Mouse (Mus musculus) left cerebral cortex, adult 11 months (tissue): ENCODE results near the gene Gm20388.

Source experiments
- DNase-seq: peaks from one replicate; pipeline ENCODE4 v3.0.0; 2022; ENCODE audit warnings: low spot score

The Gm20388 gene

DNA sequence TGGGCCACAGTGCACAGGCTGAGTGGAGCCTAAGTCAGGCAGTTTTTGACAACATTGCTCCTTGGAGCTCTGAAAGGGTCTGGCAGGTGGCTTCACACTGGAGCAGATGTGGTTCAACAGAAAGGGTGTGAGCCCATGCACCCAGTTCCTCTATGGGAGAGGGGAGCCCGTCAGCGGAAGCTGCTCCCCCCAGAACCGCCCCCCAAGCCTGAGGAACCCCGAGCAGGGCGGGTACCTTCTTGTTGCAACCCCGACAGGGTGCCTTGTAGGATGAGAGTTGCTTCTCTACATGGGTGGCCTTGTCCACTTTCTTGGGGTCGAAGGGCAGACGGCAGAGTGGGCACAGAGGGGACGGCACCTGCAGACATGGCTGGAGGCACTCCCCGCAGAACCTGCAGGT, 2559.3 kb downstream of the Gm20388 start:
- no peak for DNase-seq

DNA sequence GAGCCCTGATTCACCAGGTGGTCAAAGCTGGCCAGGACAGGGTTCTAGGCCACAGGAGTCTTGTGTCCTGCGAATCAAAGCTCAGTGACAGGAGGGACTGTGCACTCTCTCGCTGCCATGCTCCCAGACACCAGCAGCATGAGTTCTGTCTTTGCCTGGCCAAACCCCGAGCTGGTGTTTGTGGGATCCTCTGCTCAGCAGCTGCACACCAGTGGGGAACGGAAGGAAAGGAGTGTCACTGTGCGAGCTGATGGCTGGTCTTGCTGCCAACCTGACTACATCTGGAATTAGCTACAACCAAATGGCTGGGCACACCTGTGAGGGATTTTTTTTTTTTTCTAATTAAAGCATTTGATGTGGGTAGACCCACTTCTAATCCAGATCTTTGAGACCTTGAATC, 2560.1 kb downstream of the Gm20388 start:
- DNase-seq: no peak

- DNase-seq: no peak
Measured at GRCm38 (mm10) chr8:122473911-122474421, 2563.3 kb downstream of the Gm20388 start.

DNA sequence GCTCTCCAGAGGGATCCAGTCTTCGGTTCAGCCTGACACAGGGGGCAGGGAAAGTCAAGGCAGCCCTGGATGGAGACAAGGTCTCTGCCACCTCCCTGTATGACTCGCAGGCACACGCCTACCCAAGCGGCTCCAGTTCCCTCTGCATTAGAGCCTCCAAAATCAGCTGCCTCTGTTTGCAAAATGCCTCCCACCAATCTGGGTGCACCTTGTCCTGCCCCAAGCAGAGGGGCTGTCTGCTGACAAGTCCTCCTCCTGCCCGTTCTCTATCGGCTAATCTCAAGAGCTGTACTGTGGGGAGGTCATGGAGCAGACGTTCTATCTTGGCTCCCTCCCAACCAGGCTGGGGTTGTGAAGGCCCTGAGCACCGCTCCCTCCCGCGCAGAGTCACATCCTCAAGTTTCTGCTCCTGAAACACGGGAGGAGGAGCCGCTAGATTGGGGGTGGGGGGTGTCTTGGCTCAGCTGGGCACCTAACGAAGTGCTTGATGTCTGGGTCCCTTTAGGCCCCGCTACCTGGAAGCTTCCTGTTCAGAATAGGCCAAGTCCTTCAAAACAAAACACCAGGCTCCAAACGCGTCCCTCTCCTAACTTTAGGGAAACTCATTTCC, 2564.4 kb downstream of the Gm20388 start:
- DNase-seq: no peak

GRCm38 (mm10) chr8:122475580-122476320, 2565.1 kb downstream of the Gm20388 start, which contains the start of the genes Rnf166 and Ctu2:
Rnf166 (minus strand) TSS chr8:122476064.
Ctu2 (plus strand) TSS chr8:122476143.
- DNase-seq: peak; percentile 85

DNA sequence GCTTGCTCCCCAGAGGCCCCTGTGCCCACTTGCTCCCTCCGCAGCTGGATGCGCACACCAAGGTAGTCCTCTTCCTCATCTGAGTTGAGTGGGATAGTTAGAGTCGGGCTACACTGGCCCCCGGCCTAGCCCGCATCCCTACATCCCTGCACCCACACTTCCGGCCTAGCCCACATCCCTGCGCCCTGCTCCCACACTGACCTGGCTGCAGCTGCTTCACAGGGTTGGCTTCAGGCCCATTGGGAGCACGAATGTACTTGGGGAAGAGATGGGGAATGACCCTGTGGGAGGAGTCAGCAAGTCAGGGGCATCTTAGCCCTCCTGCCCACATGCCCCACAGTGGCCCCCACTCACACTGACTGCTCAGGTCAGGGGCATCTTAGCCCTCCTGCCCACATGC, 2571.8 kb downstream of the Gm20388 start:
- no peak for DNase-seq

DNA sequence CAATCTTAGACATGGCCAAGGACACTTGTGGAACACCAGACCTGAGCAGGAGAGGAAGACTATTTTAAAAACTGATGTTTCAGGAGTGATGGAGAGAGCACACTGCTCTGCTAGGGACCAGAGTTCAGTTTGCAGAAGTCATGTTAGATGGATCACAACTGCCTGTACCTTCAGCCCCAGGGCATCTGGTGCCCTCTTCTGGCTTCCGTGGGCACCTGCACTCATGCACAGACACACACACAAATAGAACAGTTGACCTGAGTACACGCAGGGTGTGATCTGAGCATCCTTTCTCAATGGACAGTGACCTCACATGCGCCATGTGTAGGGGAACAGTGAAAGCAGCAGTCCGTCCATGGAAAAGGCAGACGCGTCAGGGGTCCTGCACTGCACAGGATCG, 2573.2 kb downstream of the Gm20388 start:
- DNase-seq: no peak

DNA sequence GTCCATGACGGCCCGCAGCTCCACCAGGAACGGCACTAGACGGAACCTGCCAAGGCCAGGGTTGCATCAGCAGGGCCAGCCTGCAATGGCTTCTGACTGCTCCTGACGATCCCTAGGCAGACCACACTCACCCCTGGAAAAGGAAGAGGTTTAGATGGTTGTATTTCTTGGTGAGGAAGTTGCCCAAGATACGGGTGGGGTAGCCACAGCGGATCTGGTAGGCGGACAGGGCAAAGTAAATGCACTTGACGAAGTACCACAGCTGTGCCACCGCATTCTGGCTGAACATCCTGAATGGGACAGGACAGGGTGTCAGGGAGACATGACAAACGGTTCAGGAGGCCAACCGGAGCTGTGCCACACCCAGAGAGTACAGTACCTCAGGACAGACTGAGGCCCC, 2574.2 kb downstream of the Gm20388 start:
- DNase-seq: no peak

DNA sequence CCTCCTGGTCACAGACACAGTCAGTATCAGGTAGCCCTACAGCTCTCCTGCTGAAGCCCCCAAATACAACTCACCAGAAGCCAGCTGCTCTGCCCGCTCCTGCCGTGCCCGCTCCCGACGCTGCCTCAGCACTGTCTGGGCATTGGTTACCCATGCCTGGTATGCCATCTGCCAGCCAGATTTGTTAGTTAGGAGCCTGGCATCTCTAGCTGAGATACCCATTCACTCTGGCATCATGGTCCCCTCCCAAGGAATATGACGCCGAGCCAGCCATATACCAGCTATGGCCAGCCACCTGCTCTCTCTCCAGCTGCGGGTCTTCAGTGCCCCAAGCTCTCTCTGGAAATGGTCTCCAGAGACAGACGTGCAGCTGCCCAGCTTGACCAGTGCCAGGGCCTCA, 2577.7 kb downstream of the Gm20388 start:
- no peak for DNase-seq

DNA sequence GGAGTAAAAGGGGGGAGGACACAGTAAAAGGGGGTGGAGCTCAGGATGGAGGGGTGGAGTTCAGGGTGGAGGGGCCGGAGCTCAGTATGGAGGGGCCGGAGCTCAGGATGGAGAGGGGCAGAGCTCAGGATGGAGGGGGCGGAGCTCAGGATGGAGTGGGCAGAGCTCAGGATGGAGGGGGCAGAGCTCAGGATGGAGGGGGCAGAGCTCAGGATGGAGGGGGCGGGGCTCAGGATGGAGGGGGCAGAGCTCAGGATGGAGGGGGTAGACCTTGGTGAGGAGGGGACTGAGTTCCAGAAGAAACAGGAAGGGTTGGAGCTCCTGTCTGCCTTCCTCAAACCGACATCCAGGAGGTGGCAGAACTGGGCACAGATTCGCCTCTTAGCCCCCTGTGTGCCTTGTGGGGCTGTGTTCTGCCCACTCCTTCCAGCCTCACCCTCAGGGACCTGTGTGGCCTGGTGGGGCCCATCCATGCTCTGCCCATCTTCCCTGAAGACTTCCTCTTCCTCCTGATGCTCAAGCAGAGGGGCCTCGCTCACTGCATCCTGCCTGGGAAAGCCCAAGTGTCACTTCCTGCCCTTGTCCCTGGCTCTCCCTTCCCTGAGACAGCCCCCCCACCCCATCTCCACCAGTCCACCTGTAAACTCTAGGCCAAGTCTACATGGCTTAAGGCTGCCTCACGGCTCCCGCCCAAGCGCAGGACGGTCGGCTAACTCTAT, 2586.5 kb downstream of the Gm20388 start:
- no peak for DNase-seq

GRCm38 (mm10) chr8:122497912-122498311, 2587.3 kb downstream of the Gm20388 start:
- no peak for DNase-seq

- peak; percentile 48 for DNase-seq
Measured at GRCm38 (mm10) chr8:122500856-122501255, 2590.2 kb downstream of the Gm20388 start.

GRCm38 (mm10) chr8:122511552-122511951, 2600.9 kb downstream of the Gm20388 start:
- no peak for DNase-seq

DNA sequence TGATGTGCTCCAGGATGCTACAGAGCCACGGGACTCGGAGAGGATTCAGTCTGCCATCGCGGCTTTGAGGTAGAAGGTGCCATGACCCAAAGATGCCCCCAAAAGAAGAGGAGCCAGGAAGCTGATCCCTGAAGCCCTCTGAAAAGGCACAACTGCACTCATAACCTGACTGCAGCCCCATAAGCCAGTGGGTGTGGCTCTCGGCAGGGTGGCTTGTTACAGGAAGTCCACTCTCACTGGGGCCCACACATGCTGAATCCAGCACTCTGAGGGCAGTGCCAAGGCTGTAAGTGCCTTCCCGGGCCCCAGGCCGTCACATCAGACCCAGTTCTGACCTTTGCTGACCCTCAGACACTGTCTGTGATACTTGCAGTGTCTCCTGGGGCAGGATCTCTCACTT, 2601.8 kb downstream of the Gm20388 start:
- no peak for DNase-seq

DNA sequence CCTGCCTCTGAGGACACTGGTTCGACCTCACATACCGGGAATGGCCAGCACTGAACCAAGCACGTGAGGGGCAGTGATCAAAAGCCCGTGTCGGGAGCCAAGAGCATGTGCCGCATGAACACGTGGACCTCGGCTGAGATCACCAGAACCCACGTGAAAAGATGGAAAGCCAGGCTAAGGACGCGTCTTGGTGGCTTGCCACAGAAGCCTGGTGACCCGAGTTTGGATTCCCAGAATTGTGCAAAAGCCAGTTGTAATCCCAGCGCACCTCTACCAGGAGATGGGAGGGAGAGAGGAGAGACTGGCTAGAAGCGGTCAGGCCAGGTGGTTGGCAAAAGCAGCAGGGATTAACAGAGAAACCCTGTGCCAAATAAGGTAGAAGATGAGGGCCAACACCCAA, 2605.1 kb downstream of the Gm20388 start:
- DNase-seq: no peak

DNA sequence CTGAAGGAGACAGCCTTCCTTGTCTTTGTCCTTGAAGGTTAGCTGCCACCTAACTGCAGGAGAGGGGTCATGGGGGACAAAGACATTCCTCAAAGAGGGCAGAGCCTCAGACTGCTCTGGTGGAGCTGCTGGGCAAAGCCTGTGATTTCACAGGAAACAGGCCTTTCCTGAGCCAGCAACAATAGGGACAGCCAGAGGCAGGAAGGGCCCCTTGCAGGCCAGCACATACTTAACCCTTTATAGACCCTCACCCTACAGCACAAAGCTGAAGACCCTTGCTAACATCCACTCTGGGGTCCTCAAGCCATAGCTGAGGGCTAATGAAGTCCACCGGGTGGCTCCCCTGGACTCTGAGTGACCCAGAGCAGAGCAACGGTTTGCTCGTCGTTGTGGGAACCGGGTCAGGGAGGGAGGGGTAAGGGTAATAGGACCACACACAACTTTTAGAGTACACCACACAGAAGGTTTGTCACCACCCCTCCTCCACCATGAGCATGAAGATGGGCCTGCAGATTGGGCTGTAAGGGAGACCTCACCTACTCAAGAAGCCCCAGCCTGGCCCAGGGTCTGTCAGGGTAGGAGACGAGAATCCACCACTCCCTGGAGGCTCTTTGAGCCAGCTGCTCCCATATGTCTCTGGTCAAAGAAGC, 2607.0 kb downstream of the Gm20388 start:
- no peak for DNase-seq

DNA sequence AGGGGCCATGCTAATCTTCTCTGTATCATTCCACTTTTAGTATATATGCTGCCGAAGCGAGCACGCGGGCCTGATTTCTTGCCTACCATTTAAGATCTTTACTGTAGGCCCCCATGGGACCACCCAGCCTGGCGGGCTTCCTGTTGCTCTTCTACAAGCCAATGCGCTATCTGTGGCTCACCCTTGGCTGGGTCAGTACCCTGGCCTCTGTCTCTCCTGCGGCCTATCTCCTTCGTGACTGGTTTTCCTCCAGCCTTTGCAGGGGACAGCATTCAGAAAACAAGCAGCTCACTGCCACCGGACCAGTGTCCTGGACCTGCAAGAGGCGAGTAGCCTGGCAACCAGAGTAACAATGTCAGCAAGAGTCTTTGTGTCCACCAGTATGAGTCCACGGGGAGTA, 2610.0 kb downstream of the Gm20388 start:
- no peak for DNase-seq

DNA sequence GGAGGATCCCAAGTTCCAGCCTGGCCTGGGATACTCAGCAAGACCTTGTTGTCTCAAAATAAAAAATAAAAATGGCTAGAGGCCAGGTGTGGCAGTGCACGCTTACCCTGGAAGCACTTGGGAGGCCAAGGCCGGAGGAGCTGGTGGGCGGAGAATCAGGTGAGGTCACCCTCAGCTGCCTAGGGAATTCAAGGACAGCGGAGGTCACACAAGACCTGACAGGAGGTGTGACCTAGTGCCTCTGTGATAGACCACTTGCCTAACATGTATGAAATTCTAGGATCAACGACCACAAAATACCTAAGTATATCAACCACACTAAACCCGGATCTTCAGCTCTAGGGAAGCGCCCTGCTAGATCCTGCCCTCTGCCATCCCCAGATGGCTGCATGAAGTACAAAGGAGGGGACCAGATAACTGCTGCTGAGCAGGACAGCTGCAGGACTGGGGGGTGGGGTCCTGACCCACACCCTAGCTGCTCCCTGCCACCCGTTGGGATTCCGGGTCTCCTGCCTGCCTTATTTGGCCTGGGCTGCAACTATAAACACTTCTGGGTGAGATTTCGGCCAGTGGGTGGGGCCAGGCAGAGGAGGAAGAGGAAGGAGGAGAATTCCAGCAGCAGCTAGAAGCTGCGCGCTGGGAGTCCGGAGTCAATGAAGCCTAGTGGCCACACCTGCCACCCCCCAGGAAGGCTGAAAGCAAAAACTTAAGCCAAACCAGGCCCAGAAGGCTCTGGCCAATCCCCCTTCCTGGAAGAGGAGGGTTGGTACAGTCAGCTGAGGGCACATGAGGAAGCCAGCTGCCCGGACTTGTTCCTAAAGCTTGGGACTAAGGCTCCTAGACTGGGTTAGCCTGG, 2612.4 kb downstream of the Gm20388 start:
- no peak for DNase-seq

DNA sequence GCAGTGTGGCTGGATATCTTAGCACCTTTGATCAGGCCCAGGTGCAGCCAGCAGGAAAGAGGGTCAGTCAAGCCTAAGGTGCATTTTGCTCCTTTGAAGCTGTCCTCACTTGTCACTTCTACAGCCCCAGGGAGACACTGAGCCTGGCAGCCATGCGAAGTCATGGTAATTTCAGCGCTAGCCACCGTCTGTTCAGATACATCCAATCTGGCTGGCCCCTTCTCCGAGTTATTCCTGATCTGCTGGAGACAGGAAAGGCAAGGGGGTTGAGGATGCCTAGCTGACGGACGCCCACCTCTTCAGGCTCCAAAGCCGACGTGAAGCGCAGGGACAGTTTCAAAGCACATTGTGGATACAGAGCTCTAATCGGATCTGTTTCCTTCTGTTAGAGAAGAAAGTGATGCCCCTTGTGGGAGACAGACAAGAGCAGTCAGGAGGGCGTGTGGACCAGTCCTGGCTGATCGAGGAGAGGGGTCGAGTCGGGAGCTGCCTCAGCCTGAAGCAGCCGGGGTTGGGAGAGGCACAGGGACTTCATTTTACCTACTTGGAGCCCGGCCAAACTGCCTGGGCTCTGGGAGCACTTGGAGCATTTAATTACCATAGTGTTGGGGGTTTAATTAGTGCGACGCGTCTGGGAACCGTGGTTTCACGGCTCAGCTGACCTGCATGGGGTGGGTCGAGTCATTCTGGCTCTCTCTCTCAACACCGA, 2613.2 kb downstream of the Gm20388 start:
- DNase-seq: no peak

DNA sequence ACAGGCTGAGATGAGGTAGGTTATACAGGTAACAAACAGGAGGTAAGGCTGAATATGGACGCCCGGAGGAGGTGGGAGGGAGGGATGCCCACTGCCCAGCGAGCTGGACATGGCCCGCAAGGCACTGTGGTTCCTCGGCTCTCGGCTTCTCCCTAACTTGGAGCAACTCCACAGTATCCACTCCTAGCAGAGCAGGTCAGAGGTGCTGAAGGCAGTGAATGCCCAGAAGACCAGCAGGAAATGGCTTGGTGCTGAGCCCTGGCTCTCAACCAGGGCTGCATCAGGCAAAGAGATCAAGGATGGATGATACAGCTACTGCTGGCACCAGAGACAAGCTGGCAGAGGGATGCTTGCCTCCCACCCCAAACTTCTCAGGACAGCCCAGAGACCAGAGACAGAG, 2613.9 kb downstream of the Gm20388 start:
- DNase-seq: no peak

DNA sequence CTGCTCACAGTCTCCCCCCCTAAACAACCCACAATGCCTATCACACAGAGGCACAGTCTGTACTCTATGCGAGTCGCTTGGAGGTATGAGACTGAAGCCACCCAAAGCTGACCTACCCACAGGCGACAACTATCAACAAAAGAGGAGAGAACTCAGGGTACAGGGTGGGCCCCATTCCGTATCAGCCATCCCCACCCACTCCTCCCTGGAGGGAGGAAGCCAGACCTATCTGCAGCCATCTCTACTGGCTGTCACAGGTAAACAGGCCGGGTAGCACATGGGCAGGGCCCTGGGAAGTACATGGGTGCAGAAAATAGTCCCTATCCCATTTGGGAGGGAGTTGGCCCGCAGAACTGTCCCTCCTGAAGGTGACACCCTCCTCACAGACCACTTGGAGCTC, 2614.4 kb downstream of the Gm20388 start:
- DNase-seq: no peak
